Mouse (Mus musculus): ENCODE measurements around the gene Cacna2d1.

The Cacna2d1 gene

DNA sequence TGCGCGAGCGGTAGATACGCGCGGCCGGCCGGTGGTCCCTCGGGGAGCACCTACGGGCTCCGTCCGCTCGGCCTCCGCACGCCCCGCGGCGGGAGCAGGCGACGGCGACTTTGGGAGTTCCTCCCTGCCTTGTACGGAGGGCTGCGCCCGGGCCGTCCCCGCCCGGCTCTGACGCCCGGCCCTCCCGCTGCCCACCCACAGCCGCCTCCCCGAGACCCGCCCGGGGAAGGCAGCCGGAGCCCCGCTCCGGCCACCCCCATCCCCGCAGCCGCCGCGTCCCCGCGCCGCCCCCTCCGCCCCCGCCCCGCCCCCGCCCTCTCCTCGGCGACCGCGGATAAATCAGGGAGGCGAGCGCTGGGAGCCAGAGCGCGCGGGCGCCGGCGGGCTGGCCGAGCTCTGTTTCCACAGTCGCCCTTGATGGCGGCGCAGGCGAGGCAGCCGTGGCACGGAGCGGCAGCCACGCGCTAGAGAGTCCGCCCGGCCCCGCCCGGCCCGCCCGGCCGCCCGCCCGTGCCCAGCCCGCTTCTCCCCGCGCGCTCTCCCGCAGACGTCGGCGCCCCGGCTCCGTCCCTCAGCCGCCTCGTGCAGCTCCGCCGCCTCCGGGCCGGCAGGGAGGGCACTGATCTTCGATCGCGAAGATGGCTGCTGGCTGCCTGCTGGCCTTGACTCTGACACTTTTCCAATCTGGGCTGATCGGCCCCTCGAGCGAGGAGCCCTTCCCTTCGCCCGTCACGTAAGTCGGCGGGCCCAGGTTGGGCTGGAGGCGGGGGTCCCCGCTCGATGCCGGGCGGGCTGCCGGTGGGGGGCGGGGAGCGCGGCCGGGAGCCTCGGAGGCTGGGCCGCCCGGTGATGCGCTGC is at the start of gene Cacna2d1:
Gene Cacna2d1 (plus strand): TSS at position 316 of the 858 bp plus-strand sequence.
- DNase-seq: peak; percentile 3

DNA sequence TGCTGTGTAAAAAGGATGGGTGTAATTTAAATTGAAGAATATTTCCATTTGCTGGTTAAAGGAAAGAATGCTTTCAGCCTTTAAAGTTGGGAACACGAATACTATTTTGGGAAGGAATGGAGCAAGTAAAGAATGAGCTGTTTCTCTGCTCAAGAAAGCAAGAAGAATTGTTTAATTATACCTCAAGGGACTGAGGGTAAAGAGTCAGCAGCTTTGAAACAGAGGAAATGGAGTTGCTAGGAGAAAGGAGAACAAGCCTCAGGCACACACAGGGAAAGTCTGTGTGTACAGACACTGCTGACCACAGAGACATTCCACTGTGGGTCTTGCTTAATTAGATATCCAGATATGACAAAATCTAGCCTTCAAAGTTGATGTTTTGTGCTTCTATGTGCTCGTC is 39.4 kb upstream of the Cacna2d1 start:
- DNase-seq: no peak

DNA sequence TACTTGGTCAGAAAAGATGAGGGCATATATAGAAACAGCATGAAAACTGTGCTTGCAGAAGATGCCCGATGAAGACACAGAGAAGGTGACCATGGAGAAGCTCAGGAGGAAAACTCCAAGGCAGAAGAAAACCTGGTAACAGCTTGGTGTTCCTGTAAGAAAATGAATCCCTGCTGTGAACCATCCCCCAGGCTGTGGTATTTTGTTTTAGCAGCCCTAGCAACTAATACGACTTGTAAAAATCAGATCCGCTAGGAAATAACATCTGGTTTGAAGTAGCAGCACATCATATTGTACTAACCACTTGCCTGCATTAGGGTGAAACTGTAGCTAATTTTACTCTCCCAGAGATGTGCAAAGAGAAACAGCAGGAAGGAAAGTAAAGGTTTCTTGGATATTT is 37.8 kb upstream of the Cacna2d1 start:
- DNase-seq: no peak

DNA sequence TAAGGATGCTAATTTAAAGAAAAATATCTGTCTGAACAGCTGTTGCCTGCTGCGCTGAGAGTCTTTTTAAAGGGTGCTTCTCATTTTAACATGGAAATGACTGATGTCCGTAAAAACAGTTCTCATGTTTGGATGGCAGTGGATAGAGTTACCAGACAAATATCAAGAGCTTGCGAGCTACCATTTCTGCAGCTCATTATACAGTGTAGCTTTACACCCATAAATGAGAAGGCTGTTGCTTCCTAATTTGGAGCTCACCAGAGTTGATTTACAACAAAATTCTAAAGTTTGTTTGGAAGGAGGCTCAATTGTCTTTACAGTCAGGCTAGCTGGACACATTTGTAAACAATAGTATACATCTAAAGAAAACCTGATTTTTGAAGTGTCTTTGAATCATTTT is 28.0 kb upstream of the Cacna2d1 start:
- no peak for DNase-seq

DNA sequence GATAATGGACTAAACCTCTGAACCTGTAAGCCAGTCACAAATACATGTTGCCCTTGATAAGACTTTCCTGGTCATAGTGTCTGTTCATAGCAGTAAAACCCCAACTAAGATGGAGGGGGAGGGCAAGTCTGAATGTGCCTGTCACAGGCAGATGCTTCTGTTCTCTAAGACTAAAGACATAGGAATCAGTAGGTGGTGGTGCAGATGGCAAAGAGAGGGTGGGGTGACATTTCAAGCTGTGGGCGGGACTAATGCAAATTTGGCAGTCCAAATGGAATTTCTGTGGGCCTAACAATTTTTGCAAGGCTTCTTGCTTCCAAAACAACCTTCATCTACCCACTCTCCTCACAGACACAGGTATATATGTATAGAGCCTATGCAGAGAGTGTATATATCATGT is 19.6 kb upstream of the Cacna2d1 start:
- DNase-seq: no peak

DNA sequence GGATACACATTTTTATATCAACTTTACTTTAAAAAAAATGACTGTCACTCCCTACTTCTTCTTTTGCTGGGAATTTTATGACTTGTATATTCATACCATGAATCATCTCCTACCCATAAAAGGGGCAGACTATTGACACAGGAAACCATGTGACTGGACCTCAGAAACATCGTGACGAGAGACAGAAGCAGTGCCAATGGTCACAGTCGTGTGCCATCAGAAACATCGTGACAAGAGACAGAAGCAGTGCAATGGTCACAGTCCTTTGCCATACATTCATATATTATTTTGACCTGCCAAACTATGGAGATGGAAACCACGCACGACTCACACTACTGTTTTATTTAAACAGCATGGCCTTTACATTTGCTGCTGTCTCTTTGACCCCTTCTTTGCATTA is 6.0 kb upstream of the Cacna2d1 start:
- DNase-seq: no peak

DNA sequence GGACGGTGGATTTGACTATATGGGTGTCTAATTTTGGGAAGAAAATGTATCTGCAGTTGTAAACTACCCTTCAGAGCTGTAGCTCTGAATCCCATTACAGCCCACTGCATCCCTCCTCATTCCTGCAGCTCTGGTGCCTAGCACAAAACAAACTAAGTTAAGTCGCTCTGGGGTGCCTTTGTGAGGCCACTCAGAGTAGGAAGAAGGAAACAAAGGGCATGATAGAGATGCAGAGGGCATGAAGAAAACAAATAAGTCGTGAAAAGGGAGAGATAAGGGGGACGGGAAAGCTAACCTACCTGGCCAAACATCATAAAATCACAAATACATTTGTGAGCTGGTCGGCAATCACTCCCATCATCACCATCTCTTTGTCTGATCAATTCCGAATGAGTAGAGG is 1.5 kb upstream of the Cacna2d1 start:
- DNase-seq: no peak

DNA sequence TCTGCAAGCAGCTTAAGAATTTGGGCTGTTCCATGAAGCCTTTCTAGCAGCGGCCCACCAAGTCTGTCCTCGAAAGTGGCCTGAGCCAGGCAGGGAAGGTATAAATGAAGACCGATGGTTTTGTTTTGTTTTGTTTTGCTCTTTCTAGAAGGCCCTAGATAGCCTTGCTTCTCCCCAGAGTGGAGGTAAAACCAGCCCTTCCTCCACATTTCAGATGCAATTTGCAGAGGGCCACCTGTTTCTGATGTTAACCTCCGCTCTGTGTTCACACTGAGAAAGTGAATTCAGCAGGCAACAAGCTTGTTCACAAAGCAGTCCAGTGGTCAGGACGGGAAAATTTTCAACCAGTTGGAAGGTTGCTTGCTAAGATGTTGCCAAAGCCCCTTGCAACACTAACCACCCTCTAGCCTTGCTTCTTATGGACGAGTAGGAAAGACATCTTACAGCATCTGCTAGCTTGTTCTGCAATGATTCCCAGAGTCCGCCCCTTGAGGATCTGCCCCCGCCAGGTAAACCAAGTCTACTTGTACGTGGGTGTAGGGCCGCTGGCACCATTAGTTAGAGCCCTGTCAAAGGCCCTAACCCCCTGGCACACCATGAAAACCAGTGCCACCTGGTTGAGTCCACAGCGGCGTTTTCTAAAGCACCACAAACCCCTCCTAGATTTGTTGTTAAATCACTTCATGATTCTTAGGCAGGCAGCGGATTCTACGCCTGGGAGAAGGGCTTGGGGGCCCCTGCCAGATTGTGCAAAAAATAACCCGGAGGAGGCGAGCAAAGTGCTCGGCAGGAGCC is 713 bp upstream of the Cacna2d1 start:
- DNase-seq: no peak

DNA sequence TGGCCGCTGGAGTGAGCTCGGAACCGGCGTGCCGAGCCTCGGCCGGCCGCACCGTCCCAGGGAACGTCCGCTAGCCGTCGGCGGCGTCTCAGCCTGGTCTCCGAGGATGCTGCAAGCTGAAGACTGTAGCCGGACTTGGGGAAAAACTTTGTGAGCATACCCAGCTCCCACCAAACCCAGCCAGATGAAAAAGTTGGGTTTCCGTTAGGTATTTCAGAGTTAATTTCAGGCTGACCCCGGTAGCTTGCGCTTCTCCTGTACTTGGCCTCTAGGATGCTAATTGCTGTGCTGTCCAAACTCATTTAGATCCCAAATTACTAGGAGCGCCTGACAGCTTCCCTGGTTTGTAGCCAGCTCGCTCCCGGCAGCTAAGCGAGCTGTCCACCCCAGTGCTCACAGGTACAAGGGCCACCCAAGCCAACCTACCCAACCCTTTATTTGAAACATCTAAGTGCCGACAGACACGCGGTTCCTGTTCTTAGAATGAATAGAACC is 790 bp downstream of the Cacna2d1 start:
- no peak for DNase-seq

DNA sequence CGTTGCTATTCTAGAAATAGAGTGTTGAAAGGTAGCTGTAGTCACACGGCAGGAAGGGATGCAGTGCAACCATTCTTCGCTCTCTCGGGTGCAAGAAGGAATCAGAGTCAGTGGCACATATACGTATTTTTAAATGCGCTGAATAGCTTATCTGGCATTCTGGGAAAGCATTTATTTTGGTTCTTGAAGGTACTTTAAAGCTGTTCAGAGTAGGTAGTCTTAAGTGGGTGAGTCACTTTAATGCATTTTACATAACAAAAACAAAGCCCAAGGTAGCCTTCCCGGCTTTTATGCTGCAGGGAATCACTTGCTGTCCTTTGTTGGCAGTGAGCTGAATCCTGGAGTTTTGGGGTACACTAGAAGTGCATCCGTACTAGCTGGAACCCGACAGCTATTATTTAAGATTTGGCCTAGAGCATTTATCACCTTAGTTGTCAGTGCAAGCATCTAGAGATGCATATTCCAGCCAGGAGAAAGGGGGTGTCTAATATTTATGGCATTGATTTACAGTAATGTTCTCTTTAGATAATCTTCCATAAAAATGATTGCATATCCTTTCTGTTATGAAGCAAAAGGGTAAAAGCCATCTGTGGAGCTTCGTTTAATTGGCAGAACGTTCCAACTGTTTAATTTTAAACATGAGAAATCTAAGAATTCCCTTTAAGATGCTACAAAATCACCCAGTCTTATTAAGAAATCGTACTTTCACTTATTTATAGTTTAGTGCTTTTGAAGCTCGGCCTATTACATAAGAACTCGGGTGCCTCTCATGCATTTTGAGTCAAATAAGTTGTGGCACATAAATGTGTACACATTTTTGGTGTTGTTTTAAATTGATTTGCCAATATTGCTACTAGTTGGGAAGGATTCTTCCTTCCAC is 1.6 kb downstream of the Cacna2d1 start:
- no peak for DNase-seq

DNA sequence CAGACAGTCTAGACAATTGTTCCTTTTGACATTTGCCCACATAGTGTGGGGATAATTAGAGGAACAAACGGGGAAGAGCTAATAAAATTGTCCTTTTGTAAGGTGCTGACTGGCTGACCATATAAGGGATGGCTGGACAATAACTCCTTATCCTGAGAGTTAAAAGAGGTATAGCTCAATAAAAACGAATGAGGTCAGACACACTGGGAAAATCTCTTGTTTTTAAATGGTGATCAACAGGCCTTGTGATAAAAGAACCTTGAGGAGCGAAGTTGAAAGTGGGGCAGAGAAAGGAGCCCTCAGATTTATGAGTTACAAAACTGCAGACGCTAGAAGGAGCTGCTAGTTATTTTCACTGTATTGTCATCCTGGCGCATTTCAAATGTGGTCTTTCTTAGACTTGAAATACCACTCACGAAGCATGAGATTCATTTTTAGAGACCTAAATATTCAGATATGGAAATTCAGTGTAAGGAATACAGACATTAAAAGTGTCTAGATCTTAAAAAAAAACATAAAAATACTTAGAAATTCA is 6.8 kb downstream of the Cacna2d1 start:
- DNase-seq: no peak

DNA sequence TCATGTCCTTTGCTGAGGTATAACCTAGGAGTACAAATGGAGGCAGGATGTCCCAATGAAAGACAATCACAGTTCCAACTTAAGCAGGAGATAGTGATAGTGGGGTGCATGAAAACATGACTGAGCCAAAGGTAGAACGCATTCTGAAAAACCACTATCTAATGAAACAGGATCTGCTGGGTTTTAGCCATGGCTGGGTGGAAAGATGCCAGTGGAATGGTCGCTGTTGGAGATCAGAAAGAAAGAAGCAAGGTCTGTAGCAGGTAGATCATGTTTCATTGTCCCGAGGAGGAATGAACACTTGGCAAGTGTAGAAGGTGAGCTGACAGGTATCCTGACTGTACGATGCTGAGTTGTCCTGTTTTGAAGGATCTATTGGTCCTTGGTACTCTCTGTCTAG is 7.6 kb downstream of the Cacna2d1 start:
- no peak for DNase-seq

DNA sequence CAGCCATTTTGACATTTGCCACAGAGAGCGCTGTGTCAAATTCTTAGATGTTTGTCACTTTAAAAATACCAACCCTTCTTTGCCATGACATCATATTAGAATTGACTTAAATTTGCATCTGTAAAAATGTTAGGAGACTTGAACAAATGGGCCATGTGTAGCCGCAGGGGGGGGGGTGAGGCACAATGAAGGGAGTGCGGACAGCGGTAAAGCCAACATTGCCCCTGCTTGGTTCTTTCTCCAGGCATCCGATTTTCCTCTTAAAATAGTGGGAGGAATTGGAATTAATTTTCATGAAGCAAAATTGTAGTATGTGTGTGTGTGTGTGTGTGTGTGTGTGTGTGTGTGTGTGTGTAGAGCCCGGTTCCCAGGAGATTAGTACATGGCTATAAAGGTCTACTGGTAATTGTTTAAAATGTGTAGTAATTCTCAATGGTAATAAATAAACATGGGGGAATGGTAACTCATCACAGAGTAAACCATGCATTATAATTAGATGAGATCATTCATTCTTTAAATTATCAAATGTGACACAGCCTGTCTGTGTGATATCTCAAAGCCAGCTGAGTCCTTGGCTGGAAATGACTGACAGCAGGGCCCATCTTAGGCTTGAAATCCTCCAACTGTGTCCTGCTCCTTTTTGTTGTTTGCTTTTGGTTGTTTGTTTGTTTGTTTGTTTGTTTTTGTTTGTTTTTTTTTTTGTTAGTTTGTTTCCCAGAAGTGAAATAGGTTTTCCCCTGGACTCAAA is 14.0 kb downstream of the Cacna2d1 start:
- no peak for DNase-seq

DNA sequence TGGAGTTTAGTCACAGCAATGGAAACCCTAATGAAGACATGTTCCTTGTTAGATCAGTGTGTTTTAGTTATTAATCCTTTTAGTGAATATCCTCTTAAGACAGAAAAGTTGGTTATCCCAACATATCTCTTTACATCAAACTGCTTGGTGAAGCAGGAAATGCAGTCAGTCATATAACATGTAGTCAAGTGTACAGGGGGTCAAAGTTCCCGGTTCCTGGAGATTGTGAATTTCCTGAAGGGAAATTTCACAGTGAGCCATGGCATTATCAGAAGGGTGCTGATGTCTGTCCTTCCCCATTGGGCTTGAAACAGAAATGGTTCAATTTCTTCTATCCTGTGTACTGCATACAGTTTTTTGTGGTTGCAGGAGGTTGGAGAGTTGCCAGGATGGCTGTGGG is 25.3 kb downstream of the Cacna2d1 start:
- no peak for DNase-seq

DNA sequence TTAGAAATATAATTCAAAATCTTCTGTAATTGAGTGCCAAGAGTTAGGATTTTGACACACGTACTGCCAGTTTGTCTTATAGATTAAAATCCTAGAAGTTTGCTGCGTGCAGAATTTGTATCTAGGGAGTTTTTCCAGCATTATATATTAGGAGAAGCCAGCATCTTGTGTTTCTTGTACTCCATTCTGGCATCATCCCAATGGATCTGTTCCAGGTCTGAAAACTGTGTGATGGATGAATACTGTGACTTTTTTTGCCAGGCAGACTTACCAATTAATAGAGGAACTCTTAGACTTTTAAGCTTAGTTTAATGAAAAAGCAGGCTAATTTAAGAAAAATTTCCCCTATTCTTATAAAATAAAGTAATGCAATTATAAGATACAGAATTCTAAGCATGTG is 27.4 kb downstream of the Cacna2d1 start:
- DNase-seq: no peak

DNA sequence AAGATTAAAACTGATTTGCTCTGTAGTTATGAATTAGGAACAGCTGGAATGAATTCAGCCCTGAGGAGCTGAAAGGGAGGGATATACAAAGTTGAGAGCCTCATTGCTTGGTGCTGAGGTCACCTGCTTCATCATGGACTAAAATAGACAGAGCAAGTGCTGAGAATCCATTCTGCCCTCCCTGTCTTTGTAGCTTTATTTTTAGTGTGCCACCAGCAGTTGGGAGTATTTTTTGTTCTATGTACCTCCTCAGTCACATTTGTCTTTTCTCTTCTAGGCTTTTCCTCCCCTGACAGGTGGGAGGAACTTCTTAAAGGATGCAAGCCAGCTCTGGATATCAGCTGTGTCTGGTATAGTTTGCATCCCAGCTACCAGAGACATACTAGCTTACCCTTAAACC is 32.4 kb downstream of the Cacna2d1 start:
- DNase-seq: no peak

DNA sequence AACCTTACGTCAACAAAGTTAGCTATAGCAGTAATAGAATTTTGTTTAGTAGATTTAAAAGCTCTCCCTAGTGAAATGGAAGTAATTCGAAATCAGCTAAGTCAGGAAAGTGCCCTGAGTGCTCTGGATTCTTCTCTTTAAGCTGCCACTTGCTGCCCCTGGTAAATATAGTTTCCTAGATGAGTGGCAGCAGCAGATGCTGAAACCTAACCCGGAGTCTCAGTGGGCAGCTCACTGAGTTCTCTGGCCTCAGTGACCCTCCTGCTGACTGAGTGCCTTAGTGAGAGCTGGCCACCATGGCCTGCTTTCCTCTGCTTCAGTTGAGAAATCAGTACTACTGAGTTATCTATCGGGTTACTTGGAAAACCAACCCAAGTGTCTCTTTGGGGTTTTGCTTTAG is 37.3 kb downstream of the Cacna2d1 start:
- DNase-seq: no peak

DNA sequence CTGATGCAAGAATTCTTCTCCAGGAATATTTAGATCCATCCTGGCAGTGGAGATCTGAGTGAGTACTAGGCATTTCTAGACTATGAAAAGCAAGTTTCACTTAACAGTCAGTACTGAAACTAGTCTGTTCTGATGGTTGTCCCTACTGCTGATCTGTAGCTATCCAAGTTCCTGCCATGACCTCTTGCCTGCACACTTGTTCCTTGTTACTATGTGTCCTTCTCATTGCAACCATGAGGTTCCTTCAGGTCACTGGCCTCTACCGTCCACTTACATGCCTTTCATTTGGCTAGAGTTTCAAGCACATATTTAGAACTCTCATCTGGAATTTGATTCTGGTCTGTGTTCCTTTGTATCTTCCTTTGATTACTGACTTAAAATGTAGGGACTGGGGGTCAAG is 37.9 kb downstream of the Cacna2d1 start:
- DNase-seq: no peak

DNA sequence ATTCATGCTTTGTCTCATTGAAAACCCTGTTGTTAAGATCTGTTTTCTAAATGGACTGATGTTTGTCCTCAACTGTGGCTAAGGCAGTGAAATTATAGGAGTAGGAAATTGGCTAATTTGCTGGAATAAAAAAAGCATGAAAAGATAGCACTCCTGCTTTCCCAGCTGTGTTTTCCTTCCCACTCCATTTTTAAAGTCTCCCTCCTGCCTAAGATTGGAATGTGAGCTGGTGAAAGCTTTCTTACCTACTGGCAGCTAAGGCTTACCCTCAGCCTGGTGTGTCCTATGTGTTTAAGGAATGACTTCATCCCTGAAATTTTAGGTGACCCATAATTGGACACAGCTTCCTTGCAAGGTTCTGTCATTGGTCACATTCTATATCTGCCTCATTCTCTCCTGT is 40.2 kb downstream of the Cacna2d1 start:
- no peak for DNase-seq

DNA sequence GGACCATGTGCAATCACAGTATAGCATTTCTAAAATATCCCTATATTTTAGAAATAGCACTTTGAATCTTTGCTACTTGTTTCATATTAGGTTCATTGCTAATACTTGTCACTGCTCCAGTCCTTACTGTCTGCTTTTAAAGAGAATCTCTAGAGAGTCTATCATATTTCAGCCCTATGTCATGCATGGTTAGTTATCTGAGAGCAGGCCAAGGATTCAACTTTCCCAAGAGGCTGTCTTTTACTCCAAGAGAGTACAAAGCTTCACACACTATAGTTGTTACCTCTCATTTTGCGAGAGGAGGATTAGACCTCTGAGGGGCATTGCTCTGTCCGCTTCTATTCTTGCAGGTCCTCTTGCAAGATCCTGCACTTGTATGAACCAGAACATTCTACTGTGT is 44.7 kb downstream of the Cacna2d1 start:
- no peak for DNase-seq

DNA sequence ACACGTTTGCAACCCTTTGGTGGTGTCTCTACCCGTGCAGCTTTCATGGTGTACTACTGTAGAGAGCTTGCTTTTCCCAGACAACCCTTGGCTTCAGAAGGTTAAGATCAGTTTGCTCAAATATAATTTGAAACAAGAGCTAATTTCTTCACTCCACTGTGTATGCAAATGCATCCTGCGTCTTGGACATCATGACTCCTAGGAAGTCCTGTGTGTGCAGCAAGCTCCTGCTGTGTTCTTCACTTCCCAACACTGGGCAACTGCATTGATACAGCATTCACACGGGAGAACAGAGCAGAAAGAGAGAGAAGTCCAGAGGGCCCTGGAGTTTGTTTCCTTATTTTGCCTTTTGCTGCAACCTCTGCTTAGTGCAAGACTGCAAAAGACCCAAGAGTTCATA is 48.1 kb downstream of the Cacna2d1 start:
- DNase-seq: no peak

DNA sequence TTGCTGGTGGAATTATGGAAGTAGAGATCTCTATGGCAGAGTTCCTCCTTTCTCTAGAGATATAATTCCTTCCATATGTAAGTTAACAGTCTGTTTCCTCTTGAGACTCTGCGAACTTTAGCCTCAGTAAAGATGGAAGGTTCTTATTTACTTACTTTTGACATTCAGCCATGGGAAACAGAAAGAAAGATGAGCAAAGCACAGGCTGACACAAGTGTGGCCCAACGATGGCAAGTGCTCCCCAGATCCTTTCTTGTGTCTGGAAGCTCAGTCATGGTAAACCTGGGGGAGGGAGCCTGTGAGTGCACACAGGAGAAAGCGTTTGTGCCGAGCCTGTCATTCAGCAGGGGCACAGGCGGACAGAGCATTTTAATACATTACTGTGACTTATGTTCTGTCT is 48.9 kb downstream of the Cacna2d1 start:
- no peak for DNase-seq
